ENCODE assay signal across 8 mouse cellular contexts in the genomic region with DNA sequence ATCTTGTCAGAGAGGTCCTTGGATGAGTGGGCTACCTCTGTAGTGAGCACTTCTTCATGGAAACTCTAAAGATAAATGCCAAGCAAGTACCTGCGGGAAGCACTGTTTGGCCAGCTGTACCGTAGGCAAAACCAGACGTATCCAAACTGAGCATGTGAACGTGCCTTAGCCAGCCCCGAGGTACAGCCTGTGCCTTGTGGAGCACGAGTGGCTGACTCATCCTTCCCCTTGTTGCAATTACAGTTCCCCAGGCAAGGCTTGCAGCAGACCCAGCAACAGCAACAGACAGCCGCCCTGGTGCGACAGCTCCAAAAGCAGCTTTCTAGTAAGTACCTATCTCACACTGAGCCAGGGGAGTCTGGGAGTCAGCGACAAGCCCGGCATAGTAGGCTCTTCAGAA. TPM values are rescaled to one million over a fixed set of nuclear protein-coding genes. Genes with fewer than 3 reads are reported as not detected.
DNase-seq lines count a peak whose midpoint lies in the region; ATAC-seq and TF ChIP-seq lines count a peak whose summit lies in the region.
"Had no signal": no experiment of that assay in that cellular context is flagged by ENCODE, and none has a peak within 500 bp of the region (broad histone marks: within the 10 kb centered on the region; RNA-seq: fewer than 3 reads in every experiment).

No protein-coding gene starts in this region.

- no peak overlapping the region for H3K27ac ChIP-seq in liver, adult 2 months (replicated peaks; ENCODE audit: insufficient read depth, low read depth, low read length)
- H3K27ac ChIP-seq in liver, embryonic 11.5 days (ENCODE audit: low read depth, low read length) = no peak overlapping the region

- 89% methylated on average over 10 of the region's 10 CpGs for WGBS in liver, adult 2 months
- WGBS in liver, embryonic 11.5 days = 72% methylated on average over 10 of the region's 10 CpGs

- TF ChIP-seq CTCF in liver, adult 2 months (IDR thresholded peaks at IDR 0.05; ENCODE audit: low read depth, low read length) = no peak

- H3K9me3 ChIP-seq in liver, embryonic 11.5 days (ENCODE audit: control insufficient read depth, low read length) = no peaks in the 10 kb centered on the region

- peak; percentile 21 for DNase-seq in liver, adult 2 months (ENCODE audit: extremely low read depth, low read depth, low spot score)
- DNase-seq in liver, embryonic 11.5 days (ENCODE audit: low spot score) = no peak
- peak; percentile 52 for DNase-seq in adrenal gland, adult 2 months
- peak; percentile 54 for DNase-seq in lung, postnatal 36 days
- DNase-seq in thymus, postnatal 36 days = no peak
- DNase-seq in retina, postnatal 1 day = no peak
- DNase-seq: kidney, postnatal 4 days had no signal

- H3K4me2 ChIP-seq in liver, embryonic 11.5 days = no peak overlapping the region

- ATAC-seq in liver, embryonic 11.5 days (replicated peaks; ENCODE audit: low FRiP score) = no peak
- ATAC-seq in common myeloid progenitor, adult 5-6 weeks (replicated peaks; ENCODE audit: low read depth, poor library complexity, severe bottlenecking) = peak; percentile 39; the same call in 1 of the 2 replicates

- no peaks in the 10 kb centered on the region for H3K27me3 ChIP-seq in liver, adult 2 months (ENCODE audit: control insufficient read depth, insufficient read depth, low read length)
- H3K27me3 ChIP-seq in liver, embryonic 11.5 days (replicated peaks; ENCODE audit: control insufficient read depth, insufficient read depth, low read length) = no peaks in the 10 kb centered on the region

- H3K79me2 ChIP-seq in liver, adult 2 months (ENCODE audit: control insufficient read depth, insufficient read depth, low read length) = no peaks in the 10 kb centered on the region

- H3K4me1 ChIP-seq in liver, adult 2 months (ENCODE audit: control insufficient read depth, insufficient read depth, low read length) = no peaks in the 10 kb centered on the region; the same call in 1 of the 2 replicates
- H3K4me1 ChIP-seq in liver, embryonic 11.5 days (replicated peaks; ENCODE audit: control insufficient read depth, insufficient read depth, low read length) = no peaks in the 10 kb centered on the region

- no peak for TF ChIP-seq POLR2A in liver, adult 2 months (IDR thresholded peaks at IDR 0.05; ENCODE audit: extremely low read depth, insufficient read depth, low read length)

- no peaks in the 10 kb centered on the region for H3K36me3 ChIP-seq in liver, adult 2 months (ENCODE audit: control insufficient read depth, insufficient read depth, low read length)
- no peaks in the 10 kb centered on the region for H3K36me3 ChIP-seq in liver, embryonic 11.5 days (ENCODE audit: control insufficient read depth, insufficient read depth, low read length)

- H3K9ac ChIP-seq in liver, adult 2 months (ENCODE audit: low read depth, low read length) = no peak overlapping the region
- H3K9ac ChIP-seq in liver, embryonic 11.5 days (ENCODE audit: low read depth, low read length) = no peak overlapping the region

- no peak overlapping the region for H3K4me3 ChIP-seq in liver, adult 2 months (ENCODE audit: insufficient read depth, low read depth, low read length)
- H3K4me3 ChIP-seq in liver, embryonic 11.5 days (ENCODE audit: low read depth, low read length) = no peak overlapping the region

RNA-seq across cellular contexts. Expression of gene Igsf10, which starts 31.6 kb away (rescaled TPM):
- 0.65 and 1.0 TPM in 2 replicates for total RNA-seq in liver, adult 2 months (2014; rRNA removed)
- polyA plus RNA-seq in liver, adult 2 months (2012; rRNA removed) = 0.22 and 0.23 TPM in 2 replicates
- polyA plus RNA-seq in liver, embryonic 11.5 days (2014; fragmentation: Nextera tagmentation; extraction: Ambion mirVana) = 1.1 and 1.2 TPM in 2 replicates
- total RNA-seq in adrenal gland, adult 2 months (2021) = 1 to 10 TPM; 1.6 to 2.3 TPM
- 0.17 and 0.39 TPM in 2 replicates for polyA plus RNA-seq in adrenal gland, adult 2 months (2012; rRNA removed)
- 0.41 TPM in 1 of 2 replicates, not detected in the other for total RNA-seq in common myeloid progenitor, adult 5-6 weeks (2017)

RNA-seq across cellular contexts. Expression of gene P2ry12, which starts 49.9 kb away (rescaled TPM):
- total RNA-seq in liver, adult 2 months (2014; rRNA removed) = 2.3 and 2.6 TPM in 2 replicates
- 1.3 and 1.7 TPM in 2 replicates for polyA plus RNA-seq in liver, adult 2 months (2012; rRNA removed)
- polyA plus RNA-seq in liver, embryonic 11.5 days (2014; fragmentation: Nextera tagmentation; extraction: Ambion mirVana) = 1.9 and 2.2 TPM in 2 replicates
- 1 to 10 TPM; 1.9 to 2.7 TPM for total RNA-seq in adrenal gland, adult 2 months (2021)
- polyA plus RNA-seq in adrenal gland, adult 2 months (2012; rRNA removed) = 1.6 and 2.6 TPM in 2 replicates
- 0.15 TPM in 1 of 2 replicates, not detected in the other for total RNA-seq in common myeloid progenitor, adult 5-6 weeks (2017)

Comparison
In these comparisons a context has a peak if more than half of its experiments do, and no peak if none do; other contexts are left out.
1. DNase-seq: peak in liver, adult 2 months (single experiment), adrenal gland, adult 2 months (single experiment) and lung, postnatal 36 days (single experiment); none in liver, embryonic 11.5 days (single experiment), thymus, postnatal 36 days (0 of 2) and retina, postnatal 1 day (single experiment).